ENCODE assay signal across 9 mouse cellular contexts in the genomic region with DNA sequence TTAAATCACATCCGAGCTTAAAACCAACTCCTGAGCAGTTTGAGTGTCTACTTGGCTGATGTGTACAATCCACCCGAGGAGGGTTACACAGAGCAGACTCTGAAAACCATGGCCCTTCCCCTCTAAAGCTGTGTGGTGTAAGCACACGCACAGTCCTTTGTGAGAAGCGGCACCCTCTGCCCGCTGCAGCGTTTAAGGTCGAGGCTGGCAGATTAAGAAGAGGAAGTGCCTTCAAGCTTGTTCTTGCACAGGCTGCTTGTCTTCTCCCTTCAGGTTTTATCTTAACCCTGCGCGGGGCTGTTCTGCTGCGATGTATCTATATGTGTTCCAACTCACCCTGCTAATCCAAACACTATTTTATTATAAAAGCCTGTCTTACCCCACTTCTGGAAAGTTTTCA.
DNase-seq lines count a peak whose midpoint lies in the region; ATAC-seq and TF ChIP-seq lines count a peak whose summit lies in the region.
"Had no signal": no experiment of that assay in that cellular context is flagged by ENCODE, and none has a peak within 500 bp of the region (broad histone marks: within the 10 kb centered on the region; RNA-seq: fewer than 3 reads in every experiment).

No protein-coding gene starts in this region.

- peak overlapping the region; percentile 51; the same call in 1 of the 2 replicates for H3K27ac ChIP-seq in lung, postnatal 0 days (ENCODE audit: low read length)
- no peak overlapping the region for H3K27ac ChIP-seq in liver, embryonic 11.5 days (ENCODE audit: low read depth, low read length)
- no peak overlapping the region for H3K27ac ChIP-seq in midbrain, embryonic 14.5 days (replicated peaks; ENCODE audit: low read depth, low read length)
- H3K27ac ChIP-seq: limb, embryonic 15.5 days had no signal

- no peak for TF ChIP-seq CTCF in lung, postnatal 0 days (IDR thresholded peaks at IDR 0.05)
- TF ChIP-seq CTCF in lung, adult 2 months (IDR thresholded peaks at IDR 0.05; ENCODE audit: insufficient read depth, low read length): no peak

- 39% methylated on average over 10 of the region's 10 CpGs for WGBS in lung, postnatal 0 days
- WGBS in lung, adult 2 months: 37% methylated on average over 10 of the region's 10 CpGs
- WGBS in liver, embryonic 11.5 days: 36% methylated on average over 10 of the region's 10 CpGs
- 71% methylated on average over 10 of the region's 10 CpGs for WGBS in midbrain, embryonic 14.5 days

- no peak overlapping the region for H3K4me3 ChIP-seq in lung, postnatal 0 days (ENCODE audit: low read depth, low read length)
- H3K4me3 ChIP-seq in lung, adult 2 months (replicated peaks; ENCODE audit: extremely low read depth, low read depth, low read length): no peak overlapping the region
- H3K4me3 ChIP-seq in liver, embryonic 11.5 days (ENCODE audit: low read depth, low read length): no peak overlapping the region
- H3K4me3 ChIP-seq in midbrain, embryonic 14.5 days (replicated peaks; ENCODE audit: low read depth, low read length): no peak overlapping the region
- H3K4me3 ChIP-seq: limb, embryonic 15.5 days had no signal

- DNase-seq in lung, postnatal 0 days (ENCODE audit: low spot score): peak; percentile 44
- no peak for DNase-seq in lung, adult 2 months
- peak; percentile 29 for DNase-seq in liver, embryonic 11.5 days (ENCODE audit: low spot score)
- DNase-seq in spleen, adult 18-20 months: peak; percentile 19 to 26
- peak; percentile 52 for DNase-seq in thymus, postnatal 4 days
- no peak for DNase-seq in midbrain, embryonic 14.5 days
- no peak for DNase-seq in left cerebral cortex, adult 8-10 months (ENCODE audit: low spot score in 2 of 2)
- no peak for DNase-seq in testis, postnatal 14 days (ENCODE audit: low spot score)

- TF ChIP-seq POLR2A in lung, adult 2 months (IDR thresholded peaks at IDR 0.05; ENCODE audit: borderline replicate concordance, extremely low read depth, low read depth, low read length): no peak

- no peaks in the 10 kb centered on the region for H3K9me3 ChIP-seq in lung, postnatal 0 days (ENCODE audit: low read length)
- H3K9me3 ChIP-seq in liver, embryonic 11.5 days (ENCODE audit: control insufficient read depth, low read length): no peaks in the 10 kb centered on the region
- no peaks in the 10 kb centered on the region for H3K9me3 ChIP-seq in midbrain, embryonic 14.5 days (ENCODE audit: control insufficient read depth, low read length)
- H3K9me3 ChIP-seq: limb, embryonic 15.5 days had no signal

- no peak overlapping the region for H3K9ac ChIP-seq in lung, postnatal 0 days (replicated peaks; ENCODE audit: low read depth)
- H3K9ac ChIP-seq in liver, embryonic 11.5 days (ENCODE audit: low read depth, low read length): no peak overlapping the region
- H3K9ac ChIP-seq in midbrain, embryonic 14.5 days (replicated peaks; ENCODE audit: low read length): no peak overlapping the region
- H3K9ac ChIP-seq: limb, embryonic 15.5 days had no signal

- no peaks in the 10 kb centered on the region for H3K36me3 ChIP-seq in lung, postnatal 0 days (ENCODE audit: insufficient read depth, low read length)
- H3K36me3 ChIP-seq in liver, embryonic 11.5 days (ENCODE audit: control insufficient read depth, insufficient read depth, low read length): no peaks in the 10 kb centered on the region
- H3K36me3 ChIP-seq in midbrain, embryonic 14.5 days (ENCODE audit: control insufficient read depth, insufficient read depth, low read length): no peaks in the 10 kb centered on the region
- H3K36me3 ChIP-seq: limb, embryonic 15.5 days had no signal

- no peak for TF ChIP-seq EP300 in lung, postnatal 0 days (IDR thresholded peaks at IDR 0.05)

- no peak overlapping the region for H3K4me2 ChIP-seq in lung, postnatal 0 days (replicated peaks; ENCODE audit: low read depth, low read length)
- no peak overlapping the region for H3K4me2 ChIP-seq in liver, embryonic 11.5 days
- no peak overlapping the region for H3K4me2 ChIP-seq in midbrain, embryonic 14.5 days (ENCODE audit: low read length)
- H3K4me2 ChIP-seq: limb, embryonic 15.5 days had no signal

- peak; percentile 26; the same call in 1 of the 2 replicates for ATAC-seq in lung, postnatal 0 days
- no peak for ATAC-seq in liver, embryonic 11.5 days (replicated peaks; ENCODE audit: low FRiP score)
- no peak for ATAC-seq in midbrain, embryonic 14.5 days (ENCODE audit: low FRiP score, low TSS enrichment)

- H3K4me1 ChIP-seq in lung, postnatal 0 days (ENCODE audit: insufficient read depth, low read depth, low read length): peaks cover 6% of the 10 kb centered on the region; the same call in 1 of the 2 replicates
- H3K4me1 ChIP-seq in lung, adult 2 months (ENCODE audit: control insufficient read depth, insufficient read depth, low read length): peaks cover 9% of the 10 kb centered on the region
- no peaks in the 10 kb centered on the region for H3K4me1 ChIP-seq in liver, embryonic 11.5 days (replicated peaks; ENCODE audit: control insufficient read depth, insufficient read depth, low read length)
- no peaks in the 10 kb centered on the region for H3K4me1 ChIP-seq in midbrain, embryonic 14.5 days (ENCODE audit: control insufficient read depth, insufficient read depth, low read length)
- H3K4me1 ChIP-seq: limb, embryonic 15.5 days had no signal

- no peaks in the 10 kb centered on the region for H3K27me3 ChIP-seq in lung, postnatal 0 days (replicated peaks; ENCODE audit: insufficient read depth, low read length)
- H3K27me3 ChIP-seq in liver, embryonic 11.5 days (replicated peaks; ENCODE audit: control insufficient read depth, insufficient read depth, low read length): no peaks in the 10 kb centered on the region
- no peaks in the 10 kb centered on the region for H3K27me3 ChIP-seq in midbrain, embryonic 14.5 days (ENCODE audit: control insufficient read depth, insufficient read depth, low read length)
- H3K27me3 ChIP-seq: limb, embryonic 15.5 days had no signal

Comparison
In these comparisons a context has a peak if more than half of its experiments do, and no peak if none do; other contexts are left out.
1. DNase-seq: peak in lung, postnatal 0 days (single experiment), liver, embryonic 11.5 days (single experiment), spleen, adult 18-20 months (2 of 2) and thymus, postnatal 4 days (single experiment); none in lung, adult 2 months (single experiment), midbrain, embryonic 14.5 days (single experiment), left cerebral cortex, adult 8-10 months (0 of 2) and testis, postnatal 14 days (single experiment).